Mouse (Mus musculus): ENCODE data around the gene Vrk1. TPM values are rescaled to one million over a fixed set of nuclear protein-coding genes. Genes with fewer than 3 reads are reported as not detected.

Vrk1 gene
- polyA plus RNA-seq, 3 experiments from 2014 or later, result 124 to 151 (median 151) TPM

DNA sequence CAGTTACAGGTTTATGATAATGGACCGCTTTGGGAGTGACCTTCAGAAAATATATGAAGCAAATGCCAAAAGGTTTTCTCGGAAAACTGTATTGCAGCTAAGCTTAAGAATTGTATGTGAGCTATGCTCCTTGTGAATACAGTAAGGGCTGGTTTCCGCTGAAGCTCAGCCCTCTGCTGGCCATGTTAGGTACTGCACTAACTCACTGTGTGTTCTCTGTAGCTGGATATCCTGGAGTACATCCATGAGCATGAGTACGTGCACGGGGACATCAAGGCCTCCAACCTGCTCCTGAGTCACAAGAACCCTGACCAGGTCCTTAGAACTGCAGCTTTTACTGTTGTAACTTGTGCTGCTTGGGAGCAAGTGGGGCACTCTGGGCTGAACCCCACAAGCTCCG lies 45.8 kb downstream of the Vrk1 start:
- ATAC-seq, result peak; percentile 81

GRCm38 (mm10) chr12:106059873-106060573 lies 50.0 kb downstream of the Vrk1 start:
- no peak for ATAC-seq

DNA sequence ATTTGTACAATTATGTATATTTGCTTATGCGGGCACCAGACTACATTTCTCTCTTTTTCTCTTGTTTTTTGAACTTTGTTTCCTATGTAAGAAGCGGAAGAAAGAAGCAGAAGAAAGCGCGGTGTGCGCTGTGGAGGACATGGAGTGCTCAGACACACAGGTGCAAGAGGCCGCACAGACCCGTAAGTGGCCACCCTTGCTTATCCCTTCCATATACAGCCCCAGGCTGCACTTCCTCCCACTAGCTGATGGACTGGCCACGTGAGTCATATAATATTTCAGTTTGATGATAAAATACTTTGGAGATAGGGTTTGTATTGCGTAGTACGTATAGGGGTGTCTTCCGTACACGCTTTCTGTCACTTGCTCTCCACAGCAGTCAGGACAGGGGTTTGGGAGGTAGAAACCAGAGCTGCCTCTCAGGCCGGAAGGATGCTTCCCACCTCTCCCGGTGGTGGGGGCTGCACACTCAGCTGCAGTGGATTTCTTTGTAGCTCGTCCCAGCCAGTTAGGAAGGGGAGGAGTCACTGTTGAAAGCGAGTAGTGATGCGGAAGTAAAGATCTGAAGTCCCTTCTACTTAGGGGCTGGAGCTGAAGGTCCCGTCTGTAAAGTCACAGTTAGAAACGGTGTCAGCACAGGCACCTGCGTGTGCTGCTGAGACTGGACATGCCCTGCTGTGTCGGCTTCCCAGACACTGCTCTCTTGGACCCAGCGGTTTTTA lies 60.6 kb downstream of the Vrk1 start:
- no peak for ATAC-seq

DNA sequence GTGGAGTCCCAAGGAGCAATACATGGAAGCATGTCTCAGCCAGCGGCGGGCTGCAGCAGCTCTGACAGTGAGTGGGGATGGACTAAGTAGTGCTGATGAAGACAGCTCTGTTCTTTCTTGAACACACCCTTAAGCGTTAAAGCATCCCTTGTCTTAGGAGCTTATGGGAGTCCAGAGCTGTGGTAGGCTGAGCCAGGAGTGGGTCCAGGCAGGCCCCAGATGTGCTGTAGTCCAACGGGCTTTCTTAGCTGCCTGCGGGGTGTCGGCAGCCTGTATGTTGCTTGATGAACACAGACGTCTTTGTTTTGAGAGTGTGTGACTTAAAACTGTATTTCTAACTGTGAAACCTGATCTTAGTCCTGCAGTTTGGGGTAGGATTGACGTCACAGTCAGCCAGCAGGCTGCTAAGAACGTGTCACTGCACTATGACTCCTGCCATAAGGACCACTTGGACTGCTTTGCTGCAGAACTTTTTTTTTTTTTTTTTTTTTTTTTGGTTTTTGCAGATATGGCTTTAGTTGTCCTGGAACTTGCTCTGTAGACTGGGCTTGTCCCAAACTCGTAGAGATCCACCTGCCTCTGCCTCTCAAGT lies 61.6 kb downstream of the Vrk1 start:
- no peak for ATAC-seq

- ATAC-seq, result no peak
These were observed 64.5 kb downstream of the Vrk1 start for GRCm38 (mm10) chr12:106074371-106075155.

DNA sequence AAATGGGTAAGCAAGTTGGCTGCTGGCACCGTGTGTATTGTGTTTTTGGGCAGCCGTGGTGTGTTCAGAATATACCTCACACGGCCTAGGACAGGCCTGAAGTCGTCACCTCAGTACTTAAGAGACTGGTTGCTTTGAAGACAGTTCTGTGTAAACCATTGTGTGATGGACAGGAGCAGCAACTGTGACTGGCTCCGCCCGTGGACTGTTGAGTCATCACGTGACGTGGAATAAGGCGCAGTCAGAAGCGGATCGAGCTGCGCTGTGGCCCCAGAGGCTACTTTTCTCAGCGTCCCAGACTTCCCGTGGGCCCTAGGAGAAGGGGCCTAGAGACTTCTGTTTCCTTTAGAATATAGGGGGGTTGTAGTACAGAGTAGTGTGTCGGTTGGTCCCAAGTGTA lies 66.1 kb downstream of the Vrk1 start:
- no peak for ATAC-seq

DNA sequence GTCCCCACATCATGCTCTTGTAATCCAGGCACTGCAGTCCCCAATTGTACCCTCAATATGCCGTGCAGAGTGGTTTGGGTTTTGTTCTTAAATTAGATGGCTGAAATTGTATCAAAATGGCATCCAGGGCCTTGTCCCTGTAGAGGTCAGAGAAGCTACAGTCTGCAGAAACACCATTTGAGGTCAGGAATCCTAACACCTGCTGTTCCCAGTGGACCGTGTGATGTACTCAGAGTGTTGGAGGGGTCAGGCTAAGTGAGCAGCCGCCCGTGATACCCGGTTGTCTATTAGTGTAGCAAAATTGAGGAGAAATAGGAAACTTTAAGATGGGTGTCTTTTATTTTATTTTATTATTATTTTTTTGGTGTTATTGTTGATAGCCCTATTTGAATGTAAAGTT lies 70.5 kb downstream of the Vrk1 start:
- no peak for ATAC-seq

DNA sequence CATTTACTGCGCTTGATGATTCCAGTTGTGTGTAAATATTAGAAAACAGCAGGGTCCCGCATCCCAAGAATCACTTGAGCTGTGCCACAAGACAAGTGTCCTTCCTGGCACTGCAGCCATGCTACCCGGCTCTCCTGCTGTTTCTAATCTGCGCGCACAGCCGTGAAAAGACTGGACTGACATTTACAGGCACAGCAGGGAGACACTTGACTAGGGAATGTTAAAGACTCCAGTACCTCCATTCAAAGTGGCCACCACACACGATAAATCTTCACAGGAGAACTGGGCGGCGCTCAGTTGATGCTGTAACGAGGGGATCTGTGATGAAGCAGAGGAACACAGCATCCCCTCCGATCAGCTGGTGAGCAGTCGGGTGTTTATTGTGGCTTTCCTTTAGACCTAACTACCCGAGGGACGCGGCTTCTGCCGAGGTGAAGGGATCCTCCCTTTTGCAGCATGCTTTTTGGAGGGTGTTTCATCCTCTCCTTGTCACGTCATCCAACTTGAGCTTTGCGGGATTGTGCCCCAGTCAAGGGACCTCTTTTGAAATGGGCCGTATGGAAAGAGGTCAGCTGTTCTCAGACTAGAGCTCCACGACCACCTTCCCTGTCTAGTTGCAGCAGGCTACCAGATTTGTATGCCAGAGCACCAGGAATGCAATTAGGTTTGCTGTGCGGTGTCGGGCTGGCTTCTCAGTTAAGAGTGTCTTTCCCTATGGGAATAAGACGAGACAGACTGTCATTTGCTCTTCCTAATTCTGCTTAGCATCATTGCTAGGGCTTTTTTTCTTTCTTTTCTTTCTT lies 71.1 kb downstream of the Vrk1 start:
- no peak for ATAC-seq

- ATAC-seq, result no peak
These were observed 71.7 kb downstream of the Vrk1 start for GRCm38 (mm10) chr12:106081748-106082140.

- ATAC-seq, result no peak
These were observed 72.3 kb downstream of the Vrk1 start for GRCm38 (mm10) chr12:106082191-106082957.

- no peak for ATAC-seq
These were observed 72.9 kb downstream of the Vrk1 start for GRCm38 (mm10) chr12:106082958-106083381.

DNA sequence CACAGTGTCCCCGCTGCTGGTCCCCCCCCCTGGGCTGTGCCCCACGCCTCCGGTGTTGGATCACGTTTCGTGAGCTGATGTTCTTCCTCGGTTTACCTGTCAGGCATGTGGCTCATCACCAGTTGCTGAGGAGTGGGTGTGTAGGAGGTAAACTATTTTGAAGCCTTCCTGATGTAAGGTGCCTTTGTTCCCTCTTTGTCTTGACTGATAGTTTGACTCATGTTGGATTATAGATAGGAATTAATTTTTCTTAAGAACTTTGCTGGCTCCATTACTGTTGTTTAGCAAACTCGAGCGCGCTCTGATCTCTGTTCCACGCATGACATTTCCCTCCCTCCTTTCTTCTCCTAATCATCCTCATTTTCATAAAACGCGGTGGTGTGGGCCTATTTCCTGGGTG lies 74.1 kb downstream of the Vrk1 start:
- ATAC-seq, result no peak

DNA sequence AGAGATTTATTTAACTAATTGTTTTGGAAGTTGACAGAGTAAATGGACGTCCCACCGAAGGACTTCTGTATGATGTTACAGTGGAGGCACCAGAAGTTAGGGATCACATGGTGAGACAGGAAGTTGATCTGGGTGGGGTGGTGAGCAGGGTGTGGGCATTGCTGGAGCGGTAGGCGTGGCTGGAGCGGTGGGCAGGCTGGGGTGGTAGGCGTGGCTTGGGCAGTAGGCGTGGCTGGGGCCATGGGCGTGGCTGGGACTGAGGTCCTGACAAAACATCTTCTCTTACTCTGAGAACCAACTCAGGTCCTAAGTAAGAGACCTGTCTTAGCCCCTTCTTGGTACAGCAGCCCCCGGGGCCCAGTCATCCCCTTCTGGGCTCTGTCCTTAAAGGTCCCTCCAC lies 84.8 kb downstream of the Vrk1 start:
- no peak for ATAC-seq

DNA sequence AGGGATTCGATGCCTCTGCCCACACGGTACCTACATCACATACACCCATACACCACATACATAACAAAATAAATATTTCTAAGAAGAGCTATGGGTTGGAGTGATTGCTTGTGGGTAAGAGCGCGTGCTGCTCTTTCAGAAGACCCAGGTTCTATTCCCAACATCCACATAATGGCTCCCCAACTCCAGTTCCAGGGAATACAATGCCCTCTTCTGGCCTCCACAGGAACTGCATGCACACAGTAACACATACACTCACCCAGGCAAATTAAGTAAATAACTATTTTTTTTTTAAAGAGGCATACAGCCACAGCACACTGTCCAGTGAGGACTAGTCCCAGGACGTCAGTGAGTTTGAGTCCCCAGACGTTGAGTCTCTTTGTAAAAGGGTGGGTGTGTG lies 92.0 kb downstream of the Vrk1 start:
- no peak for ATAC-seq

- ATAC-seq, result no peak
These were observed 93.0 kb downstream of the Vrk1 start for GRCm38 (mm10) chr12:106102726-106103643.

- ATAC-seq, result no peak
These were observed 97.2 kb downstream of the Vrk1 start for GRCm38 (mm10) chr12:106107272-106107671.

- ATAC-seq, result no peak
These were observed 105.3 kb downstream of the Vrk1 start for GRCm38 (mm10) chr12:106115070-106115891.

DNA sequence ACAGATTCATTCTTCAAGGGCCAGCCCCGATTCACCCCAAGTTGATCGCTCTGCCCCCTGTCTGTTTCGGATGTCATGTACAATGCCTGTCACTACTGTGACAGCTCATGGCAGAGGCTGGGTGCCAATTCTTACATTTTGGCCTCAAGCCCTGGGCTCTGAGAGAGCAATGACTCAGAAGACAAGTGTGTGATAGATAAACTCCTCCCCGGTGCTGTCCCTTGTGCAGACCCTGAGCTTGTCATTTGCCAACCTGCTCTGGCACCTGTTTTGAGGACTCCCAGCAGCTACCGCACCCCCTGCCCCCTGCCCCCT lies 105.8 kb downstream of the Vrk1 start:
- no peak for ATAC-seq

GRCm38 (mm10) chr12:106123276-106123675 lies 113.2 kb downstream of the Vrk1 start:
- ATAC-seq, result no peak

GRCm38 (mm10) chr12:106124581-106124980 lies 114.6 kb downstream of the Vrk1 start:
- ATAC-seq, result no peak
